Mouse (Mus musculus): Measurements from ENCODE around the gene Trmt44.

DNA sequence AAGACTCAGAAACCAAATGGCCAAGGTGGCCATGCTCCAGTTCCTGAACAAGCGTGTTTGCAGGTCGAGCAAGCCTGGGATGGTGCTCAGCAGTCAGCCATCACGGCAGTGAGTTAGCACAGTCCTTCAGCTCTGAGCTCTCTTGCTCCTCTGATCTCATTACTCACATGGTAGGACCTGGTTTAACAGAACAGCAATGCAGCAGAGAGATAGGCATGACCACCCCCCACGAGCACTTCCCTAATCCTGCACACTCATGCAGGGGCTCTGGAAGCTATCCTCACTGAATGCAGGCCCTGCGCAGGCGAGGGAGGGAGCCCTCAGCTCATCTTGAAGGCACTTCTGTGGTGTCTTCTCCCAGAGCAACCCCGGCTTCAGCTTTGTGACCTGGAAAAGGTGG is 18.5 kb downstream of the Trmt44 start:
- TF ChIP-seq POLR2A (IDR thresholded peaks at IDR 0.05; ENCODE audit: insufficient read depth, low read length), result no peak
- no peak for TF ChIP-seq CTCF (IDR thresholded peaks at IDR 0.05; ENCODE audit: low read depth, low read length)
- TF ChIP-seq EP300 (IDR thresholded peaks at IDR 0.05; ENCODE audit: insufficient read depth, low read depth, low read length), result no peak

Data from ES-Bruce4 (cell line).